Mouse (Mus musculus) activated CD4-positive, CD25-positive, alpha-beta regulatory T cell, adult 4 months (primary cell): ENCODE results near the gene Zcchc14. TPM values are rescaled to one million over a fixed set of nuclear protein-coding genes. Genes with fewer than 3 reads are reported as not detected.
"Not testable (repeated sequence)": the region's sequence is repeated elsewhere in the genome, so short reads cannot be mapped to it uniquely, and the experiment has no call there.

Experiments used
- ATAC-seq: one replicate; pipeline ENCODE4 v1.8.0; 2017
- polyA plus RNA-seq, 2 experiments: library from polyadenylated mRNA; unstranded; fragments of 100-300 nt; shearing (Covaris generic); gene quantifications; one replicate each; pipeline ENCODE4 v1.2.1; 2017

The Zcchc14 gene
- polyA plus RNA-seq, result under 1 TPM in 1 of 2 experiments, not detected in 1; 0.21 TPM

DNA sequence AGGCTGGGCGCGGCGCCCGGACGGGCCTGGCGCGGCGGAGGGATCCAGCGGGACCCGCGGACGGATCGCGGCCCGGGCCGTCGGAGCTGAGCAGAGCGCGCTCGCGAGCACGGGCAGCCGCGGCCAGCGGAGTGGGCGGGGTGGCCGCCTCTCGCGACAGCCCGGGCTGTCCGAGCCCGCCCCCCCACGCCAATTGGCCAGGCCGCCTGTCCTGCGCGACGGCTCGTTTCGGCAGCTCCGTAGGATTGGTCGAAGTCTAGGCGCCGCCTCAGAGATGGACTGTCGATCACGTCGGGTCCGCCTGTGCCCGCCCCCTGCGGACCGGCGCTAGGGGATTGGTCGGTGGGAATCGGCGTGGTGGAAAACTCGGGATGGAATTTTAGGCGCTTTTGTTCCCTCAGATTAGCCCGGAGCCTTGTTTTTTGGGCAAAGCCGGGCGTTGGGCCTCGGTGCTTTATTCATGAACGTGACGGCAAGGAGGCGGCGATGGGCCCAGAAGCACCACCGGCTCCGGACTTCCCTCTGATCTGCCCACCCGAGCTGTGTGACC, at the start of gene Zcchc14:
Gene Zcchc14, minus strand, starts transcription at position 128 of the 550 bp plus-strand sequence.
- no peak for ATAC-seq

DNA sequence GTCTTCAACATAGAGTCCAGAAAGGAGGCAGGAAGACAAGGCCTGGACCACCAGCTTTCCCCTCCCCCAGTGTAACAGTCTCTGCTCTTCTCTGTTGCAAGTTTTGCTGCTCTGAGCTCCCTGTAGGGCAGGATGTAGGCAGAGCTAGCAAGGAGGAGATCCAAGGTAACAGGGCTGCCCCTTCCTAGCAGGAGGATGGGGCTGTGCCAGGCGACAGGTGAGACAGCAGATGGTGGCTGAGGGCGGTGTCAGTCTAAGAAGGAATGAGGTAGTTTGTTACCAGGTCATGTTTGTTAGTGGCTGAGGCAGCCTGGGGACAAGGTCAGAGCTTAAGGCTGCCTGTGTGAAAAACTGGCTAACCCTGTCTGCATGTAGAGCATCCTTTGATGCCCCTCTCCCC, 47.2 kb upstream of the Zcchc14 start:
- no peak for ATAC-seq

DNA sequence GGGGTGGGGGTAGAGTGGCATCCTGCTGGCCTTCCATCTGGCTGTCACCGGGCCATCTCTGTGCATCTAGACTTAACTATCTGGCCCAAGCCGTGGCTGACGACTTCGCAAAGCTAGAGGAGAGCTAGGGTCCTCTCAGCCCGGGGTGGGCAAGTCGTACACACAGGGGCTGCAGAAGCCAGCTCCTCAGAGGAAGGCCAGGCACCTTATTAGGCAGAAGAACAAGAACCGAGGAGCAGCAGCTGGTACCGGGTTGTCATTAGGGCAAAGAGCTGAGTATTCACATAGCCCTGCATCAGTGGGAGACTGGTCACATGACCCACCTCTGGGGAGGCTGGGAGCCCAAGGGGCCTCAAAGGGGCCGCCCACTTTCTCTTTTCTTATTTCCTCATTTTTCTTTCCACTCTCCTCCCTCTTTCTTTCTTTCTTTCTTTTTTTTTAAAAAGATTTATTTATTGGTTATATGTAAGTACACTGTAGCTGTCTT, 46.0 kb upstream of the Zcchc14 start:
- ATAC-seq, result no peak

DNA sequence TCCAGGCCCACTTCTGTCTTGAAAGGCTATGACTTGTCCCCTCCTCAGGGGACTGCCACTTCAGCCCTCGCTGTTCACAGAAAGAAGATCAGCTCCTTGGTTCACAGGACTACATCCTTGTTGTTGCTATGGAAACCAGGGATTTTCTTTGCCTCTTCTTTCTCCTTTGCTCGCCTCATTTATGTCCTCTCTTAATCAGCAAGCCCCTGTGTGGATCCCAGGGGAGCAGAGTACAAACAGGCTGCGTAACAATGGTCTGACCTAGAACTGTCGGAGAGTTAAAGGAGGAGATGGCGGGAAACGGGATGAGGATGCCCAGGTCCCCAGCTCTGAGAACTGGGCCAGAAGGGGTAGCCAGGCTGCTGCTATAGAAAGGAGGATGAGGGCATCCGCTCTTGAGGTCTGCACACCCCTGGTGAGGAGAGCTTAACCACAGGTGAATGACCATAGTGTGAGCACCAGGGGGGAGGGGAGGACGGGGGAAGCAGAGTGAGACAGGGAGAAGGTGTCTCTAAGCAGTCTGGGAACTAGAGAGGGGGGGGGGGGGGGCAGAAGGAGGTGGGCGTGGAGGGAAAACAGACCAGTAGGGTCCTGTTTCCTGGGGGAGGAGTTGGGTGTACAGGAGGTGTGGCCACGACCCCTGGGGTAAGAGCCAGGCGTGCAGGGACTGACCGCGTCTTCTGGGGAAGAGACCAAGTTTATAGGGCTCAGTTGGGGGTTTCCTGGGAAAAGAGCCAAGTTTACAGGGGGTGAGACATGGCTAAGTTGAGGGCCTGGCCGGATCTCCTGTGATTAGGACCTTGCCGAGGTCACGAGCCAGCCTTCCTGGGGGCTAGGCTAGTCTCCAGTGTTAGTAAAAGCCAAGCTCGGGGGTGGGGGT, 45.3 kb upstream of the Zcchc14 start:
- ATAC-seq, result no peak

DNA sequence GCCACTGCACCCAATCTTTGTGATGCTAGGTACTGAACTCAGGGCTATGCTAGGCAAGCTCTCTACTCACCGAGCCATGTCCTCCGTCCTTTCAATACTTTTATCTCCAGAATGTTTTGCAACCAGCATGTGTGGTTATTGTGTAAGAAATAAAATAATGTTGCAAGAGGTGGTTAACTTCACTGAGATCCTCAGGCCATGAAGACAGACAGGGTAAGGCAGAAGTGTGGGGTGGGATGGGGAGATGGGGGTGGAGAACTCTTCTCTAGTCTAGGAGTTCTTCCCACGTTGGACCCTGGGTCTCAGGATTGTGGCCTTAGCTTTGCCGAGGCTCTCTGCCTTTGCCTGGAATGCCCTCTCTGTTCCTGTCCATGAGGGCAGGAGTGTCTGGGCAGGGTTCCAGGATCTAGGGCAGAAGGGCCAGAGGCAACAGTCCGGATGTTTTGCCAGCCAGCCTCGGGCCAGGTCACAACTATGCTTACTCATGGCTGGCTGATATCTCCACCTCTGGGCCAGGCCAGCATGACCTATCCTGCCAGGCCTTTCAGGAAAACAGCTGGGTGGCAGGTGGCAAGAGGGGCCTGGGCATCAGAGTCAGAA, 43.0 kb upstream of the Zcchc14 start:
- ATAC-seq, result no peak

DNA sequence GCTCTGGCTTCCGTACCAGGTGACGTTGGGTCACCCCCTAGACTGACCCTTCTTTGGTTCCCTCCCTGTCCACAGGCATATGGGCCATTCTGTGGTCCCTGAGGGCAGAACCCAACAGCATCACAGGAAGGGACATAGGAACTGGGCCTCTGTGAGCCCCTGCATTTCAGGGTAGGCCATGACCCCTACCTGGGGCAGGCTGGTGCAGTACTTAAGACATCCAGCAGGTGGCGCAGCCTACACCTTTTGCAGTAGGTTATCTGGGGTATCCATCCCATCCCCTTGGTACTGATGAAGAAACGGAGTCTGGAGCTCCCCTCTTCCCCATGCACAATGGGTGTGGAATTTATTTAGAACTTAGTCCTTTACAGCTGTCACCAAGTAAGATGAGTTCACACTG, 41.8 kb upstream of the Zcchc14 start:
- no peak for ATAC-seq

DNA sequence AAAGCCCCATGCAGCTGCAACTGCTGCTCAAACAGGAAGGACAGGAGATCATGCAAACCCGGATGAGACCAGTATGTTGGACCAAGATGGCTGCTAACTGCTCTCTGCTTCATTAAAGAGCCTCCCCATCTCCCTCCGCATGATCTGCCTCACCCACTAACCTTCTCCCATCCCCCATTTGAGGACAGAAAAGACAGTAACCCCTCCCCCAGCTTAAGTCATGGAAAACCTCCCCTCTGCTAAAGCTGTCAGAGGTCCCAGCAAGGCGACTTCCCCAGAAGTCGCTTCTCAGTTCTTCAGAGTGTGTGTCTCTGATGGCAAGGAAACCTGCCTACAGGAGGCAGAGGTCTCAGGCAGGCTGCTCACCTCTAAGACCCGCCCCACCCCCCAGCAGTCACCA, 35.8 kb upstream of the Zcchc14 start:
- no peak for ATAC-seq

DNA sequence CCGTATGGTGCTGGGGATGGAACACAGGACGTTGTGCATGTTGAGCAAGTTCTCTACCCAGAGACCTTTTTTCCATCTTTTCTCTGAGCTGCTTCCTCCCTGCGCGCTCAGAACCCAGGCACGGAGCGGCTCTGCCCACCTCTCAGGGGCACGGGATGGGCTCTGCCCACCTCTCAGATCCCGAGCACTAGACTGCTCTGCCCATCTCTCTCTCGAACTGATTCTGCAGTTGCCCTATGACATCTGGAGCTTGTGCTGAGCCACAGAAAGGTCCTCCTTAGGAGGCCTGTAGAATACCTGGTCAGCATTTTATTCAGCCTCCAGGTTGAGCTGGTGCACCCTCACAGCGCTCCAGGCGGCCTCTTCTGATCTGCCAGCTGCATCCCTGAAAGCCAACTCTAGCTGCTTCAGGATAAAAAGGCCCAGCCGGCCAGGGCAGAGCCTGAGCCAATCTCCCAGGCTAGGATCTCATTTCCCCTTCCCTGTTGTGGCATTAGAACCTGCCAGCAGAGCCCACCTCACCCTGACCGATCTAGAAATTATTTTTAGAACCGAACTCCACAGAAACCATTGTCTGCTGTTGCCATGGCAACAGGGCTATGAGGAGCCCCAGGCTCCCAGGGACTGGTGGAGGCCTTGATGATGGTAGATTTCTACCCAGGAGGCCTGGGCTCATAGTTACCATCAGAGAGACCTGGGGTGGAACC, 34.9 kb upstream of the Zcchc14 start:
- ATAC-seq, result no peak

DNA sequence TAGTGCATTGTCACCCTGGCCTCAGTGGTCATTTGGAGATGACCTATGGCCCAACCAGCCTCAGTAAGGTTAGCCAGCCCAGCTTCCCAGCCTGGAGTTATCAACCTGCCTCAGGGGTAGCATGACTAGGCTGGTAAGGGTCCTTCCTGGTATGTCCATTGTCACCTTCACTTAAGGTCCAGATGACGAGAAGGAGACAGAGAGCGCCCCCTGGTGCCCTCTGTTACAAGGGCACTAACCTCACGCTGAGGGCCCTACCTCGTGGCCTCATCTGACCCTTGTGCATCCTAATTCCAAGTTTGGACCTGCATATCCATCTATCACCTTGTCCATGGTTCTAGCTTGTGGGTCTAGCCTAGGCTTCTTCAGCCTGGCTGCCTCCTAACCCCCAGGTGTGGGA, 32.7 kb upstream of the Zcchc14 start:
- ATAC-seq, result no peak

DNA sequence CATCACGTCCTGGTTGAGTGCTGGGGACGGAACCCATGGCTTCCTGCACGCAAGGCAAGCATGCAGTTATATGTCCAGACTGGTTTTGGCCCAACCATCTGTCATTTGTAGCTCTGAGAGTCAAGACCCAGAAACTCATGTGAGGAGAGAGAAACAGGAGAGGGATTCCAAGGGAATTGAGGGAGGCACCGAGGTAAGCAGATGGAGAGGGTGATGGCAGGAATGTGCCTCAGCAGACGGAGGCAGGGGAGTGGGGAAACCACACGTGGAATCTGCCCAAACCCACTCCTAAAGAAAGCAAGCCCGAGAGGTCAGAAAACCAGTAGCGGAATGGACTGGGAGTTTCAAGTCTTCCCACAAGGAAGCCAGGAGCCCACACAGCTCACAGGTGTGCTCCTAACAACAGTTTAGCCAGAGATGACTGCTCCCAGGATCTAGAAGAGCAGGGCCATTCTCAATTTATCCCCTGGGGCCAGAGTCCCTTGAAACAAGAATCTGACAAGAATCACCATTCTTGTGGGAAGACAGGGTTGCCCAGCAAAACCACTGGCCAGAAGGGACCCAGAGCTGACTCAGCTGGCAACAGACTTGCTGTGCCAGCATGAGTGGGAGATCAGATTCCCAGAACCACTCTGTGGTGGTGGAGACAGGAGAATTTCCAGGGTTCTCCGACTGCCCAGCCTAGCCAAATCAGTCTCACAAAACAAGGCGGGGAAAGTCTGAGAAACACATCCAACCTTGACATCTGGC, 30.6 kb upstream of the Zcchc14 start:
- no peak for ATAC-seq

DNA sequence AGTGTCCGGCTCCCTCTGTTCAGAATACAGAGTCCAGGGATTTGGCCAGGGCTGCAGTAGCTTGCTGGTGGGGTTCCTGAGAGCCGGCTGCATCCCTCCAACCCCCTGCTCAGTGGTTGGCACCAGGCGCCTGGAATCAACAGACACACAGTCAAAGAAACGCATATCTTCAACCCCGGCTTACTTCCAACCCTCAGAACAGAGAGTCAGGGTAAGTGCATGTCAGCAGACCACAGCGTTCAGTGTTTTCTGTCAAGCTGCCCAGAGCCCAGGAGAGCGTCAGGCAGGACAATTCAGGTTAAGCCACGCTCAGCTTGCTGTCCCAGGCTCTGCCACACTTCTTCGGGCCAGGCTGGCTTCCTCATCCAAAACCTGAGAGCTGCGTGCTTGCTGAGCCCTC, 28.8 kb upstream of the Zcchc14 start:
- ATAC-seq, result no peak

DNA sequence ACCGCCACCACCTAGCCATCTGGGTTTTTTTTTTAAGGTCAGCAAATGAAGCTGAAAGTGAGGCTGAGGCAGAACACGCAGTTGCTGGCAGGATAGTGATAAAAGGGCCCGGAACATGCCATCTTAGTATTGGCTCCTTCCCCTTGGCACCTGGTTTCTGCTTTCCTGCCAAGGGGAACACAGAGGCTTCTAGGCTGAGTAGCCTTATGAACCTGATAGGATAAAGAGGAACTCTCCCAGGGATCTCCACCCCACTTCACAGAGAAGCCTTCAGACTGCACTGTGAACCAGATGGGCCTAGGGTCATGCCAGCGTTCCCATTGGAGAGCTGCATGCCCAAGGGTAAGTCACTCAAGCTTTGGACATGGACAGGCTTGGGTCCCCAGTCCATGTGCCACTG, 28.2 kb upstream of the Zcchc14 start:
- ATAC-seq, result no peak

DNA sequence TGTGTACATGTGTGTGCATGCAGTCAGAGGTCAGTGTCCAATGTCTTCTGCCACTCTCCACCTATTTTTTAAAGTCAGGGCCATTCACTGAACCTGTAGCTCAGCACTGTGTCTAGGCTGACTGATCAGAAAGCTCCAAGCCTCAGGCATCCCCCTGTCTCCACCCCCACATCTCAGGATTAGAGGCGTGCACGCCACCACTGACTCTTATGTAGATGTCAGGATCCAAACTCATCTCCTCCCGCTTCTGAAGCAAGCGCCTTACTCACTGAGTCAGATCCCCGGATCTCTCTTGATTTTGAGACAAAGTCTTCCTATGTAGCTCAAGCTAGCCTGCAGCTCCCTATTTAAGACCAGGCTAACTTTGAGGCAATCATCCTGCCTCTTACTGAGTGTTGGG, 26.0 kb upstream of the Zcchc14 start:
- ATAC-seq, result no peak

DNA sequence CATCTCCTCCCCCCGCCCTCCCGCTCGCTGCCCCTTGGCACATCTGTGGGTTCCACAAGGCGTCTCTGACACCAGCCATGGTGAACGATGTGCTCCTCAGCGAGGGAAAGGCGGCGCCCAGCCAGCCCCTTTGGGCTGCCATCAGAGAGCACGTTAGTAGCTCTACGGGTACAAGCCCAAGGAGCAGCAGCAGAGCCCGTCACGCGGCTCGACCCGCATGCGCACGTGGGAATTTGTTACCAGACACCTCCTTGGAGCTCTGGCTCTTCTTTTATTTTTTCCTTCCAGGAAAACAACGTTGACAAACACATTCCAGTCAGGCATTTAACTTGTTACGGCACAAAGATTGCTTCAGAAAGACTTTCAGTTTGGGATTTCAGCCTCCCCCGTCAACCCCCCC, 23.0 kb upstream of the Zcchc14 start:
- ATAC-seq, result no peak

DNA sequence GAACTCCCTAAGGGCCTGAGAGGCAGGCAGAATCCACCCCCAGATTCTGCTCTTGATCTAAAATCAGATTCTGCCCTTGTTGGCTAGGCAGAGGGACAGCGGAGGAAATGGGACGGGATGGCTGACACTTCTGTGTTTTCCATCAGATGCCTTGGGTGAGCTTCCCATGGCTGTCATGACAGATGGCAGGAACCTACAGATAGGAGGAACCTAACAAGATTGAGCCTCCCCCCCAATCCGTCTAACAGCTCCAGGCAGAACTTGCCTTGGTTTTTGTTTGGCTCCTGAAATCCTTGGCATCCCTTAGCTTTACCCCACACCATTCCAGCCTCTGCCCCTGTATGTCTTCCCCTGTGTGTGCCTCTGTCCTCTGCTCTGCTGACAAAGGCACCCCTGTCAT, 22.5 kb upstream of the Zcchc14 start:
- no peak for ATAC-seq

DNA sequence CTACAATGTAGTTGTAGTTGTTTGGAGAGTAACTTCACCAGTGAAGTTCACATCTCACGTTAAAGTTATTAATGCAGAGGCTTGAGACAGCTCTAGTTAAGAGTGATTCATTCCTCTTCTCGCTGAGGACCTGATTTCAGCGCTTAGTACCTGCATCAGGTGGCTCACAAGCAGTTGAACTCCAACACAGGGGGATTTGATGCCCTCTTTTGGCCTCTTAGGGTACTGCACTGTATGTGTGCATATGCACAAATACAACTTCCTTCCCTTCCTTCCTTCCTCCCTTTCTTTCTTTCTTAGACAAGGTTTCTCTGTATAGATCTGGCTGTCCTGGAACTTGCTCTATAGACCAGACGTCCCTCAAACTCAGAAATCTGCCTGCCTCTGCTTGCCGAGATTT, 21.8 kb upstream of the Zcchc14 start:
- ATAC-seq, result no peak

DNA sequence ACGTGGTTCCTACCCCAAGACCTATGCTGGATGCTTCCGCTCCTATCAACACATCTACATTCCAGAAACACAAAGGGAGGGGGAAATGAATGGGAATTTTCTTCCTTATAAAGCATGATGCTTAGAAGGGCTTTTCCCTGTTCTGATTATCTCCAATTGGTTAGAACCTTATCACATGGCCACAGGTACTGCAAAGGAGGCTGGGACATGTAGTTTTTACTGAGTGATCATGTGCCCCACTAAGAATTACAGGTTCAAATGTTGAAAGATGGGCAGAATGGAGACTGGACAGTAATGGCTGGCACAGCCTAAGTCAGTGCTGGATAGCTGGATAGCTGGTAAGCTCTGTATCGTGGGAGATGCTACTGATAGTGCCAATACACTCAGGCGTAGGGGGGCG, 21.2 kb upstream of the Zcchc14 start:
- no peak for ATAC-seq

DNA sequence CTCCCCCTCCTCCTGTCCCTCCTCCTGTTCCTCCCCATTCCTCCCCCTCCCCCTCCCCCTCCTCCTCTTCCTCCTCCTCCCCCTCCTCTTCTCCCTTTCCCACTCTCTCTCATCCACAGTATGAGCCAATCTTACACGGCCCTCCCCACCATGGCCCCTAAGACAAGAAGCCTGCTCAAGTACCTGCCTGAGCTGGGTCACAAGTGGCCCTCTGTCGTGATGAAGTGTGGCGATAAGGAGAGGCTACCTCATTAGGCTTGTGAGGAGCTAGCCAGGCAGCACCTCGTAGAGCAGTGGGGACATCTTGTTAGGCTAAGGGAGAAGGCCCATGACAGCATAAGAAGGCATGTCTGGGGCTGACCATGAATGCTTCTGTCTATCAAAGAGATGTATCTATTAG, 20.5 kb upstream of the Zcchc14 start:
- ATAC-seq, result no peak

DNA sequence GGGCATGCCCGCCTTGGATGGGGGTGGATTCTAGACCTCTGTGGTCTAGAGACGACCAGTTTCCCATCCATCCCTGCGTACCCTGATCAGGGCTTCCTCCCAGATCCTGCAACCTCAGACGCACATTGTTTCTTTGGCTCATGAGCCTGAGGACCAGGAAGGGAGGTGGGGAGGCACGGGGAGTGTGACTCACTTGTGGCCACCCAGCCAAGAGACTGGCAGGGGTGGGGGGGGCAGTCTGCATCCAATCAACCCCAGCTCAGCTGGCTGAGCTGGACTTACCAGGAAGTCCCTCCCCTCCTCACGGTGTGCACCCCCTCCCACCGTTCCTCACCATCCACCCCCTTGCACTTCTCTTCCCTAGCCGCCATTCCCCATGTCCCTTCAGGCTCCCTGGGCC, 16.5 kb upstream of the Zcchc14 start:
- no peak for ATAC-seq

DNA sequence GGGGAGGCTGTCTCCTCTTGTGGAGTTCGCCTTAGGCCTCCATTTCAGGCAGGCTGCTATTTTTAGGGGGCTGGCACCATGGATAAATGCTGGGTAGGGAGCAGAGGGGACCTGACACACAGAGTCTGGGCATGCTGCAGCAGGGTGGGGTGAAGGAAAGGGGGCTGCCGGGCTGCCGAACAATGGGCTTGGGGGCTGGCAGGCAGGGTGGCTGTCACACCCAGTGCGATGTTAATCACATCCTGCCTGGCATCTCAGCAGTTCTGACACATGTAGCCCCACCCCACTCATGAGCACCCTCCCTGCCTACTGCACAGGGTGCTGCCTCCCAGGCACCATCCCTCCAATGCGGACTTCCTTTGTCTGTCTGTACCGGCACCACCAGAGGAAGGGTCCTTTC, 15.9 kb upstream of the Zcchc14 start:
- ATAC-seq, result no peak

DNA sequence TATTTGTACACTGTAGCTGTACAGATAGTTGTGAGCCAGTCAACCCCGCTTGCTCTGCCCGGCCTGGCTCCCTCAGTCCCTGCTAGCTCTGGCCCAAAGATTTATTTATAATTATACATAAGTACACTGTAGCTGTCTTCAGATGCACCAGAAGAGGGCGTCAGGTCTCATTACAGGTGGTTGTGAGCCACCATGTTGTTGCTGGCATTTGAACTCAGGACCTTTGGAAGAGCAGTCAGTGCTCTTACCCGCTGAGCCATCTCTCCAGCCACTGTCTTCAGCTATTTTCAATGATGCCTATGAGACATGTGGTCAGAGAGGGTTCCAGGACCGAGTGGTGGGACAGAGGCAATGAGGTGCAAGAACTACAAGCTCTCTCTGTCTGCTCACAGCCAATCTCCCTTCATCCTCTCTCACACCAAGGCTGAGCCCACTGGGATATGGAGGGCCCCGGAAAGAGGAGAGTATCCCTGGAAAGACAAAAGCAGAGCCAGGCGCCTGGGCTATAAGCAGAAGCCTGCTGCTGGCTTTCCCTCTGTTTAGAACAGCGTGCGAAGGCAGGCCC, 15.3 kb upstream of the Zcchc14 start:
- ATAC-seq, result not testable (repeated sequence)

DNA sequence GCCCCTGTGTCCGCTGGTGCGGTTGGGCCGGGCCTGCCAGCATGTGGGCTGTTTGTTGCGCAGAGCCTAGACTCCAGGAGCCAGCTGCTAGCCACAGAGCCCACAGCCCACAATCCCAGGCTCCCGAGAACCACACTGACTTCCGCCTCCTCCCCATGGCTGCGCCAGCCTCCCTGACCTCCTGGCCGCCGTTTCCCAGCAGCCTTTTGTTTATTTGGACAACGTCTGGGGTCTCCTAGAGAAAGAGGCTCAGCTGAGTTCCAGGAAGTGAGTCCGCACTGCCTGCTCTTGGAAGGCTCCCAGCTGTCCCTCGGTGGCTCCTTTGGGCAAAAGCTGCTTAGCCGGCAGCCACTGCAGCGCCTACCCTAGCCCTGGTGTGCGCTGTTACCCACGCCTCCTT, 12.6 kb upstream of the Zcchc14 start:
- no peak for ATAC-seq
